Mouse (Mus musculus) small intestine, adult 2 months (tissue): ENCODE measurements around the gene Esrrg.

Experiments used
- CTCF ChIP-seq: fragments of 200-500 bp; IDR thresholded peaks from 2 replicates; pipeline ENCODE4 v1.5.1; 2012; ENCODE audit warnings: low read depth, mild to moderate bottlenecking, control low read depth, inconsistent platforms, low read length, moderate library complexity, mixed read lengths; ENCODE audit not compliant: insufficient replicate concordance, insufficient read length; ENCODE audit errors: extremely low read depth
- POLR2A ChIP-seq: fragments of 200-500 bp; IDR thresholded peaks from 2 replicates; pipeline ENCODE4 v1.6.1; 2012; ENCODE audit warnings: low read depth, mild to moderate bottlenecking, control low read depth, inconsistent platforms, low read length, moderate library complexity

DNA sequence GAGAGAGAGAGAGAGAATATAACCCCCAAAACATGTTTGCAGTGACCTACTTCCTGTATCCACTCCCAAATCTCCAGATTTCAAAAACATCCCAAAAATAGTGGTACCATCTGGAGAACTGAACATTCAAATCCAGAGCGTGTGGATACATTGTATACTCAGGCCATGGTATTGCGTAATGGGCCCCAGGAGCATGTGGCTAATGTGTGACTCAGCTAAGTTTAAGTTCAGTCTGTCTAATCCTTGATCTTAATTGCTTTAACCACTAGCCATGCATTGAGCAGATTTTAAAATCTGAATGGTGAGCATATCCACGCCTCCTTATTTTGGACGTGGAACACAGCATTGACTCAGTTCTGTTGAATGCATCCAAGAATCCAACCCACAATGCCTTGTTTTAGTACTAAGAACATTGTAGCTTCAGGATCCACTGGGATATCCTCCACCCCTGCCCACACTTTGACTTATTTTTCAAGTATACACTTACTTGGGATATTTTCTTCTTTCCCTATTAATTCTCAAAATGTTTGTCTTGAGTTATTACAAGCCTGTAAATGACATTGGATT lies 612.7 kb downstream of the Esrrg start:
- no peak for TF ChIP-seq CTCF
- TF ChIP-seq POLR2A, result no peak
